Mouse (Mus musculus) embryonic facial prominence, embryonic 15.5 days (tissue): ENCODE results near the gene Ybx1. TPM values are rescaled to one million over a fixed set of nuclear protein-coding genes. Genes with fewer than 3 reads are reported as not detected.

ENCODE experiments used
- ATAC-seq: fragments of 200-750 bp; cut with Nextera tagmentation; 2 replicates; pipeline ENCODE4 v1.8.0; 2017; ENCODE audit warnings: low read depth, moderate TSS enrichment; ENCODE audit not compliant: insufficient number of reproducible peaks, low FRiP score, low TSS enrichment
- H3K27ac ChIP-seq: fragments of 300-500 bp; sonication (generic); replicated peaks from 2 replicates; pipeline ENCODE4 v1.5.1; 2015; ENCODE audit warnings: mild to moderate bottlenecking, inconsistent platforms
- H3K27me3 ChIP-seq: fragments of 300-500 bp; sonication (generic); 2 replicates; pipeline ENCODE4 v1.6.1; 2015; ENCODE audit warnings: inconsistent platforms
- H3K36me3 ChIP-seq: fragments of 300-500 bp; sonication (generic); 2 replicates; pipeline ENCODE4 v1.6.1; 2015; ENCODE audit warnings: mild to moderate bottlenecking, inconsistent platforms
- H3K4me1 ChIP-seq: fragments of 300-500 bp; sonication (generic); 2 replicates; pipeline ENCODE4 v1.6.1; 2015; ENCODE audit warnings: inconsistent platforms
- H3K4me2 ChIP-seq: fragments of 300-500 bp; sonication (generic); replicated peaks from 2 replicates; pipeline ENCODE4 v1.6.1; 2015; ENCODE audit warnings: mild to moderate bottlenecking, inconsistent platforms
- H3K4me3 ChIP-seq: fragments of 300-500 bp; sonication (generic); replicated peaks from 2 replicates; pipeline ENCODE4 v1.5.1; 2015; ENCODE audit warnings: mild to moderate bottlenecking, inconsistent platforms
- H3K9ac ChIP-seq: fragments of 300-500 bp; sonication (generic); 2 replicates; pipeline ENCODE4 v1.6.1; 2015; ENCODE audit warnings: inconsistent platforms
- H3K9me3 ChIP-seq: fragments of 300-500 bp; sonication (generic); replicated peaks from 2 replicates; pipeline ENCODE4 v1.6.1; 2016; ENCODE audit warnings: inconsistent platforms
- WGBS: fragments of 180-500 bp; shearing (Covaris S2); methylation state at CpG from one replicate; pipeline ENCODE4 v1.1.7; 2015; 5-methylcytosine and 5-hydroxymethylcytosine counted together
- polyA plus RNA-seq: library from polyadenylated mRNA; unstranded; fragments of >200 nt; fragmentation: Nextera tagmentation; extraction: Ambion mirVana; gene quantifications from 2 replicates; pipeline ENCODE4 v1.2.1, GENCODE M21; 2015

Ybx1 gene
- polyA plus RNA-seq, 1 experiment from 2014 or later, result 601 TPM

DNA sequence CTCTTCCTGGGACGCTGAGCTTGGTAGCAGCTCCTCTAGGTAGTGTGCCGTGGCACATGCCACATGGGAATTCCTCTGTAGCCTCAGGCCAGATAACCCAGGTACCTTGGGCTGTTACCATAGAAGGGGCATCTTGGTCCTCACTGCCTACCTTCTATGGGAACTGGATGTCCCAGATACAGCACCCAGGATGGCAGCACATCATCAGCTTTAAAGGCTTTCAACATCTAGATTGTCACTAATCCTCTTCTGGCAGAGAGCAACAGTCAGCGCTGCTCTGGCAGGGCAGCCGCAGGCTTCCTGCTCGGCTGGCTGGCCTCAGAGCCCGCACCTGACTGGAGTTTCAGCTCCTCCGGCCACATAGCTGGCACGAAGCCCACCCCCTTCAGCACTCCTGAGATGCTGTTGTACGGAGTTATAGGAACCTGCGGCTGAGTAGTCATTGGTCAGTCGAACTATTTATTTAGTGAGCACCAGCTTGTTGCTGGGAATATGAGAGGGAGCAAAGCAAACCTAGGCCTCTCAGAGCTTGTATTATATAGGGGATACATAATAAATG lies 45.9 kb downstream of the Ybx1 start:
- Histone ChIP-seq H3K9me3 (no peaks in the 10 kb centered on the region), H3K27ac (no peak overlapping the region), H3K4me1 (peaks cover 17% of the 10 kb centered on the region), H3K36me3 (peaks cover 47% of the 10 kb centered on the region), H3K4me3 (no peak overlapping the region), H3K4me2 (no peak overlapping the region), H3K27me3 (no peaks in the 10 kb centered on the region), H3K9ac (no peak overlapping the region)
- WGBS, result 70% methylated on average over 11 of the region's 11 CpGs
- no peak for ATAC-seq

DNA sequence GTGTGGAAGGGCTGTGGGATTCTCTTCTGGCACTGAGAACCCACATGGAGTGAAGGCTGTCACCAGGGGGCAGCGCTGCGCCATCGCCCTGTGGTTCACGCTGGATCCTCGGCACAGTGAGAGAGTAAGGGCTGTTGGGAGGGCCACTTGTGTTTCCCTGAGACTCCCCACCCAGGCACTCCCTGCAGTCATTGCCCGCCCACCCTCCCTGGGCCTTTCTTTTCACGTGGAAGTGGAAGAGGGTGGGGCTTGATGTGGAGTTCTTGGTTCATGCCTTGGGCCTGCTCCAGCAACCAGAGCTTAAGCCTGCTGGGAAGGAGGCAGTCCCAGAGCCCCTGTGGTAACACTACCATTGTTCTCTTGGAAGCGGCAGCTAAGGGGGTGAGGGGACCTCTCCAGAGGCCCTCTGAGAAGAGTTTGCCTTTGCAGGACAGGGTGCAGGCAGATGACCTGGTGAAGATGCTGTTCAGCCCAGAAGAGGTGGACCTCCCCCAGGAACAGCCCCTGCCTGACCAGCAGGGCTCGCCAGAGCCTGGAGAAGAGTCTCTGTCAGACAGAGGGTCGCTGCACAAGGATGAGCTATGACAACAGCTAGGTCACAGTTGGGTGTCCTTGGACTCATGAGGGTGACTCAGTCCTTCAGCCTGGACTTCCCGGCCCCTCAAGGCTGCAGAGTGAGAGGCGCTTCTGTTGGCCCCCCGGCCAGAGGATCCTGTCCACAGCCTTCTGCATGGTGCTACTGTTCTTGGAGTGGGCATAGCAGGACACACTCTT lies 46.8 kb downstream of the Ybx1 start:
- Histone ChIP-seq H3K9ac (no peak overlapping the region), H3K36me3 (peaks cover 50% of the 10 kb centered on the region), H3K27me3 (no peaks in the 10 kb centered on the region), H3K27ac (peak overlapping the region; percentile 8; the same call in 1 of the 2 replicates), H3K9me3 (no peaks in the 10 kb centered on the region), H3K4me3 (no peak overlapping the region), H3K4me1 (peaks cover 14% of the 10 kb centered on the region), H3K4me2 (no peak overlapping the region)
- WGBS, result 35% methylated on average over 13 of the region's 13 CpGs
- peak; percentile 63 for ATAC-seq

DNA sequence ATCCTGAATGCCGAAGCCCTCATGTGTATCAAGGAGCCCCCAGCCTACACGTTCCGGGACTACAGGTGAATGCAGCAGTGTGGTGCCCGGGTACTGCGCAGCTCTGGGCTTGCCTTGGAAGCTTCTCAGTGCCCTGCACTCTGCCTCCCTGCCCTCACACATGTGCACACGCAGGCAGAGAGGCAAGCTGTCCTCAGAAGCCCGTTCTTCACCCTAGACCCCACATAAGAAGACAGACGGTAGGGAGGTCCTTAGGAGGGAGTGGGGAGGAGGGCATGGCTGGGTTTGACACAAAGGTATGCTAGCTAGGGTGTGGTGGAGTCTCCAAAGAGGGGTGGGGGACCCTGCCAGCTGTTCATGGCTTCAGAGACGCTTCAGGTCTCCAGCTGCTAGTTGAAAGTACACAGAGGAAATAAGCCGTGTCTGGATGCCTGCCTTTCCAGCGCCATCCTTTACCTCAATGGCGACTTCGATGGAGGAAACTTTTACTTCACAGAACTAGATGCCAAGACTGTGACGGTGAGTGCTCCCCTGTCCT lies 47.6 kb downstream of the Ybx1 start:
- WGBS, result 72% methylated on average over 14 of the region's 14 CpGs
- Histone ChIP-seq H3K27me3 (no peaks in the 10 kb centered on the region), H3K9ac (no peak overlapping the region), H3K36me3 (peaks cover 59% of the 10 kb centered on the region), H3K4me3 (no peak overlapping the region), H3K27ac (no peak overlapping the region), H3K4me2 (no peak overlapping the region), H3K4me1 (peaks cover 14% of the 10 kb centered on the region), H3K9me3 (no peaks in the 10 kb centered on the region)
- no peak for ATAC-seq

DNA sequence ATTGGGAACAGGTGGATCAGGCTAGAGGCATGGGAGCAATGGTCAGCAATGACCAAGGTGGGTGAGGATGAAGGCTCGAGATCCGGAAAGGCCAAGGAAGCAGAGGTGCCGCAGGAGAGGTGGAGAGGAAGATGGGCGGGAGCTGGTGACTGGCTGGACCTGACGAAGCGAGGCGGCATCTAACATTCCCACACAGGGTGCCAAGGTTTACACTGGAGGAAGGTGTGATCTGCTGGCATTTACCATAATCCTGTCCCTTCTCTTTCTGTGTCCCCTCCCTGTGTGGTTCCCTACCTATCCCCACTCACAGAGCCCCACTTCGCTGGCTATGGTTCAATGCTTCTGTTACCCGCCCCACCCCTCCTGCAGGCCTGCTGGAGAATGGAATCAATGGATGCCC lies 48.4 kb downstream of the Ybx1 start:
- 91% methylated on average over 9 of the region's 9 CpGs for WGBS
- H3K36me3 ChIP-seq, result peaks cover 67% of the 10 kb centered on the region
- no peak overlapping the region for H3K9ac ChIP-seq
- no peaks in the 10 kb centered on the region for H3K27me3 ChIP-seq
- no peaks in the 10 kb centered on the region for H3K9me3 ChIP-seq
- H3K27ac ChIP-seq, result no peak overlapping the region
- H3K4me3 ChIP-seq, result no peak overlapping the region
- no peak for ATAC-seq
- no peak overlapping the region for H3K4me2 ChIP-seq
- H3K4me1 ChIP-seq, result peaks cover 14% of the 10 kb centered on the region

DNA sequence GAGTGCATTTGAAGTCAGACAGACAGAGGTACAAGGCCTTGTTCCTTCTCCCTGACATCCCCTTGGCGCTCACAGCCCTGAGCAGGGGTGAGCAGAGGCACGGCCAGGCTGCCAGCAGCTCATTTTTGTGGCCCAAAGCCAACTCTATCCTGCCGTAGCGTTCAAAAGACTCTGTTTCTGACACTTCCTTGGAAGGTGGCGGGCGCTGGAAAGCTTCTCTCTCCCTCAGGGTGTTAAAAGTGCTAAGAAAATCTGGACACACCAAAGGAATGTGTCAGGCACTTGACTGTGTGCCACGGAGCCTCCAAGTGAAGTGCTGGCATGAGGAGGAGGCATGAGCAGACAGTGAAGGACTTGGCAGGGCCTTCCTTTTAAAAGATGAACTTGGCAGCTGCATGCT lies 48.8 kb downstream of the Ybx1 start:
- H3K4me3 ChIP-seq, result no peak overlapping the region
- peaks cover 71% of the 10 kb centered on the region for H3K36me3 ChIP-seq
- no peaks in the 10 kb centered on the region for H3K27me3 ChIP-seq
- H3K4me1 ChIP-seq, result peaks cover 14% of the 10 kb centered on the region
- no peak for ATAC-seq
- H3K4me2 ChIP-seq, result no peak overlapping the region
- H3K27ac ChIP-seq, result no peak overlapping the region
- H3K9ac ChIP-seq, result no peak overlapping the region
- WGBS, result 60% methylated on average over 7 of the region's 7 CpGs
- no peaks in the 10 kb centered on the region for H3K9me3 ChIP-seq

DNA sequence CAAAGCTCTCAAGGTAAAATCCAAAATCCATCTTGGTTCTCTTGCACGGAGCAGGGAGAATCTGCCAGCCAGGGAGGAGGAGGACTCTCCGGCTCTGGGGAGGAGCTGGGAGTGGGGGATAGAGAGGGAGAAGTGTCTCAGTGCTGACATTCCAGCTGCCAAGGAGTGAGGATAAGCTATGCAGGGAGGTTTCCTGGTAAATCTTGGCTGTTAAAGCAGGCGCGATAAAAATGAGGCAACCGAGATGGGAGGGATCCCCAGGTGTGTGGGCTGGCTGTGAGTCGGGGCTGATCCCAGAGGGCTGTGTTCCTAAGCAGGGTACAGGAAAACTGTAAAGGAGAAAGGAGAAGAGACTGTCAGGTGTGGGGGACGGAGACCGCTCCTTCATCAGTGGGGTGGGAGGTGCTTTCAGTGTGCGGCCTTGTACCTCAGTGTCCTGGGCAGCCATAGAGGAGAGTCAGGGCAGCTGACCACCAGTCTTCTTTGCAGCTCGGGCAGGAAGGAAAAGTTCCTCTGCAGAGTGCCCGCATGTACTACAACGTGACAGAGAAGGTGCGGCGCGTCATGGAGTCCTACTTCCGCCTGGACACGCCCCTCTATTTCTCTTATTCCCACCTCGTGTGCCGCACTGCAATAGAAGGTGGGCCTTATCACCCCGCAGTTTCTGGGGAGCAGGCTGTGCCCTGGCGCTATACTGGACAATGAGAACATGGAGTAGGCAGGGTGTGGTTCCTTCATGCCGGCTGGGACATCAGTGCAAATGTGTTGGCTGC lies 49.8 kb downstream of the Ybx1 start:
- Histone ChIP-seq H3K9me3 (no peaks in the 10 kb centered on the region), H3K27me3 (no peaks in the 10 kb centered on the region), H3K9ac (no peak overlapping the region), H3K4me1 (peaks cover 15% of the 10 kb centered on the region), H3K36me3 (peaks cover 71% of the 10 kb centered on the region), H3K4me2 (no peak overlapping the region), H3K27ac (no peak overlapping the region), H3K4me3 (no peak overlapping the region)
- 77% methylated on average over 22 of the region's 22 CpGs for WGBS
- ATAC-seq, result no peak

GRCm38 (mm10) chr4:119242571-119242970 lies 51.8 kb downstream of the Ybx1 start:
- Histone ChIP-seq H3K36me3 (peaks cover 63% of the 10 kb centered on the region), H3K27ac (no peak overlapping the region), H3K9me3 (no peaks in the 10 kb centered on the region), H3K4me1 (peaks cover 19% of the 10 kb centered on the region), H3K4me3 (no peak overlapping the region), H3K9ac (no peak overlapping the region), H3K4me2 (no peak overlapping the region), H3K27me3 (no peaks in the 10 kb centered on the region)
- ATAC-seq, result no peak
- WGBS, result 89% methylated on average over 12 of the region's 12 CpGs

DNA sequence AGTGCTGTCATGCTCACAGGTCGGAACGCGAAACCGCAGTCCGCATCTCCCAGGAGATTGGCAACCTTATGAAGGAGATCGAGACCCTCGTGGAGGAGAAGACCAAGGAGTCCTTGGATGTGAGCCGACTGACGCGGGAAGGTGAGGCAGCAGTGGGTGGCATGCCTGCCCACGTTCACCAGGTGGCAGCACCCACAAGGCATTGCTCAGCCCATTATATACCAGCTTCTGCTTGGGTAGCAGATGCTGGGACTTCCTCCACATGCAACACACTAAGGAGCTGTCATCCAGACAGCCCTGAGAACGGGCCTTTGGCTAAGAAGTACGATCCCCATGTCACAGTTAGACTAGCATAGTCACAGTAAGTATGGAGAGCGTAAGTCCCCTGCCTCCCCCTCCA lies 52.7 kb downstream of the Ybx1 start:
- H3K9ac ChIP-seq, result no peak overlapping the region
- no peak overlapping the region for H3K4me3 ChIP-seq
- H3K27ac ChIP-seq, result no peak overlapping the region
- peaks cover 64% of the 10 kb centered on the region for H3K36me3 ChIP-seq
- H3K4me1 ChIP-seq, result peaks cover 18% of the 10 kb centered on the region
- no peaks in the 10 kb centered on the region for H3K9me3 ChIP-seq
- no peak for ATAC-seq
- H3K4me2 ChIP-seq, result no peak overlapping the region
- no peaks in the 10 kb centered on the region for H3K27me3 ChIP-seq
- WGBS, result 95% methylated on average over 14 of the region's 14 CpGs

DNA sequence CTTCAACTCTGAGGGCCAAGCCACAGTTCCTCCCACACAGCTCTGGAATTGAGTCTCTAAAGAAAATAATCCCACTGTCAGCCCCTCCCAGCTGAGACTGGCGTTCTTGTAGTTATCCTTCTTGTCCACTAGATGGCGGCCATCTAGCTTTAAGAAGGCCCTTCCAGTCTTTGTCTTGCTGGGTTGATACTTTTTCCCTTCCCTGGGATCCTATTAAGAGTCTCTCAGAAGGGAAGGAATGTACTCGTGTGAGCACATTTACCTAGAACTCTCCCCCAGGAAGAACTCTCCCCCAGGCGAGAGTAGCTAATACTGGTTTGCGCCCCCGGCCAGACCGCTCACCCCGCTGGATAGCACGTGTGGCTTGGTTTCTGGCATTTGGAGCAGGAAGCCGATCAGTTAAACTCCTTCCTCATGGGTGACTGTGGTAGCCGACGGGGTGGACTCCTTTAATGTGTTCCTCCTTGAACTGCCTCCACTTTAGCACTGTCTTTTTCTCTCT lies 55.2 kb downstream of the Ybx1 start:
- peaks cover 16% of the 10 kb centered on the region for H3K4me1 ChIP-seq
- no peak overlapping the region for H3K9ac ChIP-seq
- 32% methylated on average over 12 of the region's 12 CpGs for WGBS
- peak overlapping the region; percentile 71 for H3K27ac ChIP-seq
- no peak overlapping the region for H3K4me3 ChIP-seq
- ATAC-seq, result peak; percentile 63
- no peaks in the 10 kb centered on the region for H3K9me3 ChIP-seq
- H3K36me3 ChIP-seq, result peaks cover 52% of the 10 kb centered on the region
- H3K27me3 ChIP-seq, result no peaks in the 10 kb centered on the region
- H3K4me2 ChIP-seq, result 0 out of 2 replicates have a peak overlapping the region, but pooled peaks have one; percentile 12

GRCm38 (mm10) chr4:119238661-119239060 lies 55.7 kb downstream of the Ybx1 start:
- Histone ChIP-seq H3K4me3 (no peak overlapping the region), H3K9me3 (no peaks in the 10 kb centered on the region), H3K4me2 (no peak overlapping the region), H3K36me3 (peaks cover 47% of the 10 kb centered on the region), H3K27ac (no peak overlapping the region; the same call in 1 of the 2 replicates), H3K27me3 (no peaks in the 10 kb centered on the region), H3K9ac (no peak overlapping the region), H3K4me1 (peaks cover 16% of the 10 kb centered on the region)
- 51% methylated on average over 3 of the region's 3 CpGs for WGBS
- no peak for ATAC-seq

DNA sequence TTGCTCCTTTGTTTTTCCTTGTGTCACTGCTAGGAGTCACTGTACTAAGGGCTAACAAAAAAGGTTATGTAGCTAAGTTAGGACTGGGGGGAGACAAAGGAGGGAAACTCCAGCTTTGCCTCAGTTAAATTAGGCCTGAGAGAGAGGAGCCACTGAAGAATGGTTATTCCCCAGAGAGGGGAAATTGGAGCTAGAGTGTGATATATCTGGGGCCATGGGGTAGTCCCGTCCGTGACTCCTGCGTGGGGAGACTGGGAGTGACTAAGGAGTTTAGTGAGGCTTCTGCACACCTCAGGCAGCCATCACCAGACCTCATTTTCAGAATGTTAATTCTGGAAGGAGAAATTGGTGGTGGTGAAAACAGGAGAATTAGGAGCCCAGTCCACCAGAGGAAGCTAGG lies 60.1 kb downstream of the Ybx1 start:
- no peaks in the 10 kb centered on the region for H3K27me3 ChIP-seq
- H3K4me2 ChIP-seq, result peak overlapping the region; percentile 56
- peak overlapping the region; percentile 90 for H3K27ac ChIP-seq
- H3K4me3 ChIP-seq, result peak overlapping the region; percentile 59
- ATAC-seq, result no peak
- H3K9ac ChIP-seq, result no peak overlapping the region
- WGBS, result 56% methylated on average over 3 of the region's 3 CpGs
- peaks cover 22% of the 10 kb centered on the region for H3K36me3 ChIP-seq
- no peaks in the 10 kb centered on the region for H3K9me3 ChIP-seq
- H3K4me1 ChIP-seq, result peaks cover 21% of the 10 kb centered on the region
